Mouse (Mus musculus): Measurements from ENCODE around the gene Gabrb3.

Gene Gabrb3

DNA sequence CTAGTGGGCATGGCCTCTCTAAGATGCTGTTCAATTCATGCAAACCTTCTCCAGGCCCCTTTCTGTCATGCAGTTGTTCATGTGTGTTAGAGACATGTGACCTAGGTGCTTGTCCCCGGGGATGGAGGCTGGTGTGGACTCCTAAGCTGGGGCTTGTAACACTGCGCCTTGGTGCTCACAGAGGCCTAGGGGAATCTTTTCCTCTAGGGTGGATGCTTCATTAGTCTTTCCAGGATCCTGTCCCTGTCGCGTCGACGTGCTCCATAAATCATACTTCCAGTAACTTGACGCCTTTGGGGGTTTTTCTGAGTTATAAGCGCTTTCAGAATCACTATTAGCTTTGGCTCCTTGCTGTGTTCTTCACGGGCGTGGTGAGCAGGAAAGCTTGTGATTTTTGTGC lies 113.2 kb downstream of the Gabrb3 start:
- no peak for DNase-seq

DNA sequence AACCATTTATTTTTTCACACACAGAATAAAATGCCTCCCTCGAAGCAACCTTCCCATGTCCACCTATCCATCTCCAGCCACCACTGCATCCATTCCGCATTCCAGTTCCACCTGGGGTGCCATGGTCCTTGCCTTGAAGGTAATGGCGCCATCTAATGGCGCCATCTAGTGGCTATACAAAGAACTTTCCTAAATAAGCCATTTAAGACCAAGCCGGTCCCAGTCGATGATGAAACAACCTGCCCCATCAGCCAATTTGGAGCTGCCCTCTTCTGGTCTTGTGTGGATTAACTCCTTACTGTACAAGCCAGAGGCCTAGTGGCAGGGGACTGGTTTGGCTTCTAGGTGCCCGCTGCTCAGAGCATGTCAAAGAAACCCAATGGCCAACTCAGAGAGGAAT lies 119.1 kb downstream of the Gabrb3 start:
- DNase-seq, result peak in 1 of 2 experiments; percentile 33

DNA sequence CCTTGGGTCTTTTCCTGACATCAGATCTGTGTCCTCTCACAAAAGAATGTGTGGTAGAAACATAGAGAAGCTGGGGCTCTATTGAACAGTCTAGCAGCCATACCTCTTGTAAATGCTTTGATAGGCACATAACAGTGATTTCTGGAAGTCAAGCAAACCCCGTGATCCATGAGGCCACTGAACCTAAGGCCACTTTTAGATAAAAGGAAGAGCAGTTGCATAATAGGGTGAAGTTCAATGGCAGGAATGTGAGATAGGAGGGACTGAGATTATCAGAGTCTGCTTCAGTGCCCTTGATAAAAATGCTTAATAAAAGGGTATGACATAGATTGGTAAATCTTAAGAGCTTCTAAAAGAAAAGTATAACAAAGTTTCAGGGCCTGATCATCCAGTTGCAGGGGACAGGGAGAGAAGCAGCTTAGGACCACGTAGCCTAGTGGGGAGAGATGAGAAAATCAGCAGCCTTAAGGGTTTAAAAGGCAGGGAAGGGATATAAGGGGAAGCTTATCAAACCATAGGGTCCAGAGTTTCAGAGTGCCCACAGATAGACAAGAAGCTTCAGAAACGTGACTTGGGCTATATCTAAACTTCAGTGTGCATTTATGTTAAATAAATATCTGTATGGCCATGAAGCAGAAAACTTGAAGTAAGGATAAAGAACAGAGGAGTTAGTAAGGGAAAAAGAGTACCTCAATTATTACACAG lies 141.4 kb downstream of the Gabrb3 start:
- DNase-seq, result no peak

DNA sequence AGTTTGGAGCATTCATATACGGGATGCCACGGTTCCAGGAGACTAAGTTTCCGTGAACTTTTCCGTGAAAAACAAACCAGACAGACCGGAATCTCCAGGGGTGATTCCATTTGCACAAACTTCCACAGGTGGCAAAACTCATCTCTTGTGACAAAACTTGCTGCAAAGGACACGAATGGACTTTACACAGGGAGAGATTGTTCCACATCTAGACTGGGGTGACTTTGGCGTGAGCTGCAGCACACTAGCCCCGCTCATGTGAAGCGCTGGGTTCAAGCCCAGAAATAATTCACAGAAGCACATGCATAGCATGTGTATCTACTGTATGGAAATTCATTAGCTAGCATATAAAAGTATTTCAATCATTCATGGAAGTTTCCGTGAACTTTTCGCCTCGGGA lies 144.9 kb downstream of the Gabrb3 start:
- DNase-seq, result no peak

DNA sequence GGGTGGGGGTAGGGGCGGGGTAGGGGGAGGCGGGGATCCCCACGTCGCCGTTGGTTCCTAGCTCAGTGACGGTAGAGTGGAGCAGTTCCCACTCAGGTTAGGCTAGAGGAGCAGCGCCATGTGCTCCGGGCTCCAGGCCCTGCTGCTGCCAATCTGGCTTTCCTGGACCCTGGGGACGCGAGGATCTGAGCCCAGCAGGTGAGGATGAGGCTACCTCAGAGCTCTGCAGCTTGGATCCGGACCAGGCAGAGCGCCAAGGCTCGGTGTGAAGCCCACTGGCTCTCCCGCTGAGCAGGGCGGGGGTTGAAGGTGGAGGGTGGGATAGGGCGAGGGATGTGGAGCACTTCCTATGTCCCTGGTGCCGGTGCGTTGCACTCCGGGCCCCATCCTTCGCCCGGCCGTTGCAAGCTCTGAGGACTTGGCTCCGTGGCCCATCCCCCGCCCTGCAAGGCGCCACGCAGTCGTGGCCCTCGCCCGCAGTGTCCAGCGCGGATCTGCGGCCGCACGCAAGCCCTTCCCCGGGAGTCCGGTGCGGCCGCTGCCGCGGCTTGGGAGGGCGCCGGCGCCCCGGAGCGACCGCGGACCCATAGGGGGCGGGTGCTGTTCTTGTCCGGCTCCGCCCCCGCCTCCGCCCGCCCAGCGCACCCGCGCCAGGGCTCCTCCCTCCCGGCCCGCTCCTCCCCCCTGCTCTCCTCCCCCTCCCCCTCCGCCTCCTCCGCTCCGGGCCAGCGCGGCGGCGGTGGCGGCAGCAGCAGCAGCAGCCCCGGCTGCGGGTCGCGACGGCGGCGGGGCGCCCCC lies 171.2 kb downstream of the Gabrb3 start:
- peak; percentile 62 to 71 for DNase-seq

DNA sequence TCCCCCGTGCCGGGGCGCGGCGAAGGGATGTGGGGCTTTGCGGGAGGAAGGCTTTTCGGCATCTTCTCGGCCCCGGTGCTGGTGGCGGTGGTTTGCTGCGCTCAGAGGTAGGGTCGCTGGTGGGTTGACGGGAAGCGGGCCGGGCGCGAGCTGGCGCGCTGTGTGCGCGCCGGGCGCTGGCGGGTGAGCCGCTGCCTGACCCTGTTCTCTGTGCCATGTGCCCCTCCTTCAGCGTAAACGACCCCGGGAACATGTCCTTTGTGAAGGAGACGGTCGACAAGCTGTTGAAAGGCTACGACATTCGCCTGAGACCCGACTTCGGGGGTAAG lies 171.7 kb downstream of the Gabrb3 start:
- DNase-seq, result no peak

DNA sequence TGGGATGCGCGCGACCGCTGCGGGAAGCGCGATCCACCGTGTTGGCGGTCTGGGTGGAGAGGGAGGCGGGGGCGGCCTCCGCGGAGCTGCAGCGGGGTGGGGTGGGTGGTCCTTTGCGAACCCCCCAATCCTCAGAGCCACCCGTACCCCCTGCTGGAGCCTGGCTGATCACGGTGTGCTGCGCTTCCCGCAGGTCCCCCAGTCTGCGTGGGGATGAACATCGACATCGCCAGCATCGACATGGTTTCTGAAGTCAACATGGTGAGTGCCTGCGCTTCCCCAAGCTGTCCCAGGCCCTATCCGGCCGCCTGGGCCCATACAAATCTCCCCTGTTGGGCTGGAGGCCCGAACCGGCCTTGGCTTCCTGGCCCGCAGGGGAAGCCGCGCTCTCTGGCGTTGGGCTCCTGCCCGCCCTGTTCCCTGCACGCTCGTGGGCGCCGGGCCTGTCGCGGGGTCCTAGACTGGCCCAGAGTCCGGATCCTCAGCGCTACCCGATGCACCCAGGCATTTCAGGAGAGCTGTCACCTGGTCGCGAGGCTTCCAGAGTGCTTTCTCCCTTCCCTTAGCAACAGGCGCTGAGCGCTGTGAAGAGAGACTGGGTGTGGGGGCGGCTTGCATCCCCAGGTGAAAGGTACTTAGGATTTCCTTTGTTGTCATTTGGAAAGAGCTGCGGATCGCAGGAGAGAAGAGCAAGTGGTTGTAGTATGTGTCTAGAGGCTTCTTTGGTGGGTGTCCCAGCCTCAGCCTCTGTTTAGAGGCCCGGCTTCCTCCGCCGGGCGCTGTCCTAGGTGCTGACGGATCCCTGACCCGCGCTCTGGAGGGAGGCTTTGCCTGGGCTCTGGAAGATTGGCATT lies 172.3 kb downstream of the Gabrb3 start:
- peak; percentile 51 to 58 for DNase-seq

DNA sequence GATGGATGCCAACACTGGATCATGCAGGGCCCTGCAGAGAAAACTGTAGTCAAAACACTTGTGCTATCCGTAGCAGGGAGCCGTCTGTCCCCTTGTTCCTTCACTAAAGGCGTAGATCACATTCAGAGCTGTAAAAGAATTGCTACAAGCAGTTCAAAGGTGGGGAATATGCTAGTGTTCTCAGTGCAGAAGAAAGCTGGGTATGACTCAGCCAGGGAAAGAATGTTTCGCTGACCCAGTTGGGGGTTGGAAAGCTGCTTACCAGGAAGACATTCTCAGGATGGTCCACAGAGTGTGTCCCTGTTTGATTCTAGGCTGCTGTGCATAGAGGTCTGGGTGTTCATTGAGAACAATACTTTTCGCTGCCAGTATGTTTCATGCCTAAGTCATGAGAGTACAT lies 177.8 kb downstream of the Gabrb3 start:
- DNase-seq, result no peak

DNA sequence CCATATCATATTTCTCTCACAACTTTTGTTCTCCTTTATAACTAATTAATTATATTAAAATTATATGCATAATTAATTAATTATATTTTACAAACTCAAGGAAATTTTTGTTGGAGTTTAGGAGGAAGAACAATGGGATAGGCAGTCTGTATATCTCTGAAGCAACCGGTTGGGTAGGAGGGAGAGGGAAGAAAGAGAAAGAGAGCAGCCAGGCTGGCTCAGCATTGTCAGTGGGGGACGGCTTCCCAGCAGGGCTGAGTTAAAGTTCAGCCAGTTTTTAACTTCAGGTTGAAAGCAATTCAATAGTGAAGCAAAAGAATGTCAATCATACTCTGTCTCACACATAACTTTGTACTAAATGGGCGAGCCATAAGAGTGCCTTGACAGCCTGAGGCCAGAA lies 199.2 kb downstream of the Gabrb3 start:
- DNase-seq, result peak in 1 of 2 experiments; percentile 13

DNA sequence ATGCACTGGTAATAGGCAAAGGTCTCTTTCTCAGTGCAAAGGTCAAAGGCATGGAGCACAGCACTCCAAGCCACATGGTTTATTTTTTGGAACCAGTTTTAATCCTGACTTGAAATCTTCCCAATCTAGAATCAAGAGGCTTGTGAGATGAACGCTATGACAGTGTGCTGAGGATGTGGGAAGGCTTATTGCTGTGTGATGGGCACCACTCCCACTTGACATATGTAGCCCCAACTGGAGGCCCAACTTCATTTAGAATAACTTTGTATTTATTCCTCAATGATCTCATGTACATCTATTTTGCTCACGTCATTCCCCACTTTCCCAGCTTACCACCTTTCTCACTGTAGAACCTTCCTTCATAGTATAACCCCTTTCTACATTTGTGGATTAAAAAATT lies 200.5 kb downstream of the Gabrb3 start:
- no peak for DNase-seq

DNA sequence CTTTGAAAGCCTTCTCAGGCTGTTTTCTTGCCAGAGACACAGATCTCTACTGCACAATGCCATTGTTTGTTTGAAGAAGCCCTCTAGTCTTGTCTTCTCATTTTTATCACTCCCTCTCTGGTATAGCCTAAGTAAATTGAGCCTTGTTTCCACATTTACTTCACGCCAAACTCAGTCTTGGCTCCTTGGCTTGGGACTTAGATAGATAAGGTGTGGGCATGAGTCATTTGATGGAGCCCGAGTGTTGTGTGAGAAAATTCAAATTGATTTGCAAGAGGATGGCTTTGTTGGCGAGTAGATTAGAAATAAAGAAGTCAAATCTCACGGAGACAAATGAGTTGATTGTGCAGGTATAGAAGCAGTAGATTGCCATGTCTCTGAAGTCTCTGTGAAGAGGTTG lies 204.2 kb downstream of the Gabrb3 start:
- DNase-seq, result no peak

DNA sequence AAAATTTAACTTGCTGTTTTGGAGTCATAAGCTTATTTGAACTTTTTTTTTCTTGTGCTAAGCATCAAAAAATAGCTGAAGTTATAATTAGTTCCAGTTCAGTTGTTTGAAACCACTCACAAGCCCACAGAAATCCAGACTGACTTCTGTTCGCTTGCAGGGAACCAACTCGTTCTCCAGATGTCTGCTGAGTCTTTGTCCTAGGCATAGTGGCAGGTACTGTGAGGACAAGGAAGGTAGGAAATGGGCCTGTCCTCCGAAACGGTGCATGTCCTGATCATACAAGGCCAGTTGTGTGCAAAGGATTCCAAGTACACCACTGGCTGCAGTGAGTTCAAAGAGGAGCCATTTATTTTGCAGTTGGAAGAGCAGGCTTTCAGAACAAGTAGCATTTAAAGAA lies 215.5 kb downstream of the Gabrb3 start:
- DNase-seq, result no peak

DNA sequence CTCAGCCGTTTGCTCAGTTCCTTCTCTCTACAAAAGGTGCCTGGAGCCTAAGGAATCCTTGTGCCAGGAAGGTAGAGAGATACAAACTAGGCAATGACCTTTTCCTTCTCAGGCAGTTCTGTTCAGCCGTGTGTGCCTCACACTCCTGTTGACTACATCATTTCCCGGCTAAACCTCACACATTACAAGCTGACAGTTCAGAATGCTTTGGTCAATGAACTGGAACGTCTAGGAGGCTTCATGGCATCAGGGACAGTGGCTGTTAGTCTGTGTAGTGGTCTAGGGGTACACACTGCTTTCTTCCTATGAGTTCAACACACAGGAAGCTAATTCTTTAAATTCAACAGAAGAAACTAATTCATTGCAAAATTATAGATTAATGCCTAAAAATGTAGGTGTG lies 216.2 kb downstream of the Gabrb3 start:
- DNase-seq, result no peak

DNA sequence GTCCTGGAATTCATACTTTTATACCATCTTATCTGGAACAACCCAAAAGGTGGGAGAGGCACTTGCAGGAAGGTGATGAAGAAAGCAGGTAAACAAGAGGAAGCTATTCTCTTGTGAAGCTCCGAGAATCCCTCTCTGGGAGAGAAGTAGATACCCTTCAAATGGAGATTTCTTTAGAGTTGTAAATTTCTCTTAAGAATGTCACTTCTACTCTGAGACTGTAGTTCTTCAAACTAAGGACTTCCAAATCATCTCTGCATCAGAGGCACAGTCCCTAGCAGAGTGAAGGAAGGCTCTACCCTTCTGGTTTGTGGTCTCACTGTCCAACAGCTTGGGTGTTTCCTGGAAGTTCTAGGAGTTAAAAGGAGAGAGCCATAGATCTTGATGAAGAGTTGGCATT lies 221.3 kb downstream of the Gabrb3 start:
- no peak for DNase-seq

DNA sequence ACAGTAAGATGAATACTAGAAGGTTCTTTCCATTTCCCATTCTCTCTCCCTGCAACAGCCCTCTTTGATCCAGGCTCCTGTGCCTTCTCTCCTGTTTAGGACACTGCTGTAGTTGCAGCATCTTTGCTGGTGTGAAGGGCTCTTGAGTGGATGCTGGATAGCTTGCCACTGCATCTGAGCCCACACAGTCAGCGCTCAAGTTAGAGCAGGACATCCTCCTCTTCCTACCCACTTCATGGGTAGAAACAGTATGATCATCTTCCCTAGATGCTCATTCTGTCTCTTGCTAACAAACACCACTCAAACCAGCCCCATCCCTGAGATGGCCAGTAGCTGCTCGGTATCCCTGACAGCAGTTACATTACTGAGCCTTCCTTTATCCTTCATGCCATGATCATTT lies 227.9 kb downstream of the Gabrb3 start:
- no peak for DNase-seq

DNA sequence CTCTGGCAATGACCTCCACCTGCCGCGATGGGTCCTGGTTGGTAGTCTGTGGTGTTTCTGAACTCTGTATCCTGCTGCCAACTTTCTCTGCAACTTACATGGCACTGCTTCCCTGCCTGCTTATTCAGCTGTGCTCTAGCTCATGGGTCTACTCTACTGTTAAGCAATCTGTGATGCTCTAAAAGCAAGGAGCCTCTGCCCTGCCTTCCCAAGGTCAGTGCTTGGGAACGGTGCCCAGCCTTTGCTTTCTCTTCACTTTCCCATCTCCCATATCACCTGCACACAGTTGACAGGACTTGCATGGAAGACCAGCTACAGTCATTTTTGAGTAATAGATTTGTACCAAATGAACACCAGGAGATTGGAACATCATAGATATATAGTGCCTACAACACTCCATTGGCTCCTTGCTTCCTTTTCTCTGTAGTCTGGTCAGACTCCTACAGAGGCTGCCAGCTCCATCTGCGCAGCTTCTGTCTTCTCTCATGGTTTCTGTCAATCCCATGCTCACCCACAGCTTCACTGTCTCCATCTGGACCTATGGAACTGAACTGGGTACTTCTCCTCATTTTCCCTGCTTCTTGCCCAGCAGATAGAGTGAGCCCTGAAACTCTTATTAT lies 228.8 kb downstream of the Gabrb3 start:
- no peak for DNase-seq

DNA sequence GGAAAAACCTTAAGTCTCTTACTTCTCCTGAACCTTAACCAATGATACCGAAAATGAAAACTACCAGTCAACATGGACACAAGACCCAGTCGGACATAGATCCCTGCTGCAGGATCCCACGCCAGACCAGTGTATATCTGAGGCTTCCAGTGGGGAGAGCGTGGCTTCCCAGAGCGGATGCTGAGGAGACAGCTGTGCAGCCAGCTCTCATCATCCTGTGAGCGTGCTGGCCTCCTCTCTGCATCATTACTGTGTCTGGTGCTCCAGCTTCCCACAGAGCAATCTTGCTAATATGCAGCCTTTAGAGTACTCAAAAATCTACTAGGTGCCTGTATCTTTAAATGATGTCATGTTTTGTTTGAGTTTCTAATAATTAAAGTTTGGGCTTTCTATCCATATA lies 257.9 kb downstream of the Gabrb3 start:
- no peak for DNase-seq

DNA sequence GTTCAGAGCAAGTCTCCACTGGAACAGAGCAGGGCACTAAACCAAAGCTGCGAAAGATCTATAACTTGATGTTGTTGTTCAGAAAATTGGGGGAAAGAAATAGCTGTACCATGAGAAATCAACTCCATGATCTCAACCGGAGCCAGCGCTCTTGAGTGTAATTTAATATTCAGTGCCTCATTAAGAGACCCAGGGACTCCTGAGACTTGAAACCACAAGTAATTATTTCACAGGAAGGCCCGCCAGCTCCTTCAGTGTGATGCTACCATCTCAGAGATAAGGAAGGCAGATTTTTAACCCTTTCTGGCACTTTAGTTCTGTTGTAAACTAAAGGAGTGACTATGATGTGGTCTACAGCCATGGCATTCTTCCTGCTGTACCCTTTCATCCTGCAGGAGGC lies 270.3 kb downstream of the Gabrb3 start:
- DNase-seq, result no peak

DNA sequence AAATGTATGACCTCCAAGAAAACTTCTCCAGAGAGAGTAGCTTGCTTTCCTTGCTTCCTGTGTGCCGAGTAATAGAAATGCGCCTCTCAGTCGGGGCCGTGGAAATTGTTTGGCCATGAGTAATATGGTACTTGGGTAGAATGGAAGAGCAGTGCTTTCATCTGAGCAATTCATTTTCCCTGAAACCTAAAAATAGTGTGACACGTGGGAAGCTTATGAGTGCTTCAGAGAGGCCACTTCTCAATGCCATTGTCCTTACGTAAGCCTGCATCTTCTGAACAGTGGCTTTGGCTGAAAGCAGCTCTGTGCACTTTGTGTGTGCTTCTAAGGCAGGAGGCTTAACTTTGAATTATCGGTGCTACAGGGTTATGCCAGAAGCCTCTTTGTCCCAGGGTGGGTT lies 280.9 kb downstream of the Gabrb3 start:
- no peak for DNase-seq

DNA sequence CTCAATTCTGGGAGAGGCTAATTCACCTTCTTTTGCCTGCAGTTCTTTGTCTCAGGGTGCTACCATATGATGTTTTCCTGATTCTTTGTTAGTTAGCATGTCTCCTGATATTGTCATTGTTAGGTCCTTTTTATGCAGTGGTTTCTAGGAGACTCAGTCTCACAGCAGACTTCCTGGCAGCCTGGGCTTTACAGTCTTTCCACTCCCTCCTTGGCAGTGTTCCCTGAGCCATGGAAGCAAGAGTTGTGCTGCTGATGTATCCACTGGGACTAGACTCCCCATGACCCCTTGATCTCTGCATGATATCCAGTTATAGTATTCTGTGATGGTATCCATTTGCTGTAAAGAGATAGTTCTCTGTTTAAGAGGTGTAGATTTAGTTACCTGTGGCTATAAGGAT lies 281.6 kb downstream of the Gabrb3 start:
- DNase-seq, result no peak

DNA sequence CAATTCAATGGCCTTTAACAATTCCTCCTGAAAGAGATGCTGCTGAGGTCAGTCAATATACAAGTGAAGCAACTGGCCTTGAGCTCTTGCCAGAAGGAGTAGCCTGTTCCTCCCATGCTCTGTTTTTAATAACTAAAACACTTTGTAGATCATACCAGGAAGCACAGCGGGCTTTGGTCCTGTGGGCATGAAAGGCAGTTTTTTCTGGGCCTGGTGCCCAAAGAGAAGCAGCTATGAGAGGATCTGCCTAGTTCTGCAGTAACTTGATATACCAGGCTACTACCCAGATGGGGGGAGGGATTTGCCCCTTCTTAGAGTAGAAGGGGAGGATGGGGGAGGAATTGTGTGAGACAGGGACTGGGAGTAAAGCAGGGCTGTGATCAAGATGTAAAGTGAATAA lies 284.1 kb downstream of the Gabrb3 start:
- DNase-seq, result no peak

DNA sequence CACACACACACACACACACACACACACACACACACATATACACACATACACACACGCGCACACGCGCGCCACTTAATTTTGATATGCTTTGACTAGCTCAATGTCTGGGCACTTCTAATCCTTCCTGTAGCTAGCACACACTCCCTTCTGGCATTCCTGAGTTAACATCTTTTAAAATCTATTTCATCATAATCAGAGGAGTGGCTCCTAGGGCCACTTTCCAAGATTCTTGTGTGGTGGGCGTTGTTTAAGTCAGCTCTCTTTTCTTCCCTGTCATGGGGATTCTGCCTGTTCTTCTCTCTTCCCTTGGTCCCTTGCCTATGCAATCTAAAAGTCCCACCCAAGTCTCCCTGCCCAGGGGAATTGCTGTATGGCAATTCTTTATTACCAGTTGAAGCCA lies 286.6 kb downstream of the Gabrb3 start:
- DNase-seq, result no peak

DNA sequence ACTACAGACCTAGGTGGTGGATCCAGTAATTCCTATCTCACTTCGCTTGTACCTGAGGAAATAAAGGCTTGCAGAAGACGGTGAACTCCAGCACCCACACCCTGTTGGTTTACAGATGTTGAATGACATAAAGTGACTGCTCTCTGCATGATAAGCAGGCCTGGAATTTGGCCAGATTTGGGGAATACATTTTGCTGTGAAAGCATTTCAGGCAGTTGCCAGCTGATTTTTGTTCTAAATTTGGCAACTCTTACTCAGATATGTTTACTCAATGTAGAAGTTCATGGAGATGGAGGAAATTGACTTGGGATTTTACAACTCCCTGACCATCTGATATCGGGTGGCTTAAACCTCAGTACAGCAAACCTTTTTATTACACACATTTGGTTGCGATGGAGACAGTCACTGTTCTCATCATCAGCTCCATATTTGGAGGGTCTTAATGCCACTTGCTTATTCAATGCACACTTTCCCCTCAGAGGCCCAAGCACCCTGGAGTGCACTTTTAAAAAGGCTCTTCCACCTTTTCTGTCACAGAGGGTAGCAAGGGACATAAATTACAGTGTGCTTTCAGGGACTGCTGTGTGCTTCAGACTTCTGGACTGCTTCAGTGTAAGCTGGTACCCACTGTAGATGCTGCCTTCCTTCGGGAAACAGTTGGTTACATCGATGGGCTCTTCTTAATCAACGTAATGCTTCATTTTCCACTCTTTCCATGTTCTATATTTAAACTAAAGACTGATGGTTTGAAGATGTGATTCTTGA lies 287.7 kb downstream of the Gabrb3 start:
- no peak for DNase-seq
